Mouse (Mus musculus): ENCODE data around the gene Map9. TPM values are rescaled to one million over a fixed set of nuclear protein-coding genes. Genes with fewer than 3 reads are reported as not detected.

The Map9 gene
- polyA plus RNA-seq, 1 experiment from 2014 or later = 8.0 TPM

DNA sequence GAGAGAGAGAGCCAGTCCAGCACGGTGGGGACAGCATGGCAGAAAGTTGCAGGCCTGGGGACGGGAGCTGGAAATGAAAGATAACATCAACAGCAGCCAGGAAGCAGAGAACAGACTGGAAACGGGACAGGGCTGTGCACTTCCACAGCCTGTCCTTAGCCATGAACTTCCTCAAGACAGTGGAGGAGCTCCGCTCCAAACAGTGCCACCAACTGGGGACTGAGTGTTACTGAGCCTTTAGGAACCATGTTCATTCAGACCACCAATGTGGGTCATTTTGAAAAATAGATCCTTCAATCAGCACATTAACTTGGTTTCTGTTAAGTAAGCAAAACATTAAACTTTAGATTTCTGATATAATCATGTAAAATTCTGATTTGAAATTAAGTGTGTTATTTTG lies 4.6 kb downstream of the Map9 start:
- ATAC-seq (ENCODE audit: insufficient number of reproducible peaks, low FRiP score, low TSS enrichment, low read depth) = no peak
- Histone ChIP-seq H3K27me3 (no peaks in the 10 kb centered on the region), H3K27ac (no peak overlapping the region), H3K4me1 (0 out of 2 replicates have a peak, but pooled peaks cover 4% of the 10 kb centered on the region), H3K4me2 (no peak overlapping the region), H3K36me3 (0 out of 2 replicates have a peak, but pooled peaks cover 5% of the 10 kb centered on the region), H3K9ac (no peak overlapping the region), H3K9me3 (no peaks in the 10 kb centered on the region), H3K4me3 (no peak overlapping the region)
- WGBS = 40% methylated on average over 4 of the region's 4 CpGs

DNA sequence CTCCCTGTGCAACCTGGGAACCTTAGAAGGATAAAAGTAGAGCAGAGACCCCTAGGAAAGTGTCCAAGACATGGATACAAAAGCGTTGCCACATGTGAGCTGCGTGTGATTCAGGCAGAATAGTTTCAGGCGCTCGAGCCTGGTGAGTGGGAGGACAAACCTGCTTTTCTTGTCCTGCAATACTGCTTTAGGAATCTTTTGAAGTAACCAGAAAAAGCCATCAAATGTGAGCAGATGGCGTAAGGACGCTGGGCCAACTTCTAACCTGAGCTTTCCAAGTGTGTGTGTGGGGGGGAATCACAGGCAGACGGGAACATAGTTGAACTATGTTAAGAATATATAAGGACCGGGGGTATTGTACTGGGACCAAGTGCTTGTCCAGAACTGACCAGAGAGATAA lies 6.7 kb downstream of the Map9 start:
- WGBS = 67% methylated on average over 8 of the region's 8 CpGs
- 0 out of 2 replicates have a peak, but pooled peaks cover 5% of the 10 kb centered on the region for H3K36me3 ChIP-seq
- no peaks in the 10 kb centered on the region for H3K27me3 ChIP-seq
- H3K4me2 ChIP-seq = no peak overlapping the region
- peak overlapping the region; percentile 39; the same call in 1 of the 2 replicates for H3K27ac ChIP-seq
- no peaks in the 10 kb centered on the region for H3K9me3 ChIP-seq
- H3K4me3 ChIP-seq = no peak overlapping the region
- peaks cover 5% of the 10 kb centered on the region; the same call in 1 of the 2 replicates for H3K4me1 ChIP-seq
- H3K9ac ChIP-seq = no peak overlapping the region
- no peak for ATAC-seq (ENCODE audit: insufficient number of reproducible peaks, low FRiP score, low TSS enrichment, low read depth)

DNA sequence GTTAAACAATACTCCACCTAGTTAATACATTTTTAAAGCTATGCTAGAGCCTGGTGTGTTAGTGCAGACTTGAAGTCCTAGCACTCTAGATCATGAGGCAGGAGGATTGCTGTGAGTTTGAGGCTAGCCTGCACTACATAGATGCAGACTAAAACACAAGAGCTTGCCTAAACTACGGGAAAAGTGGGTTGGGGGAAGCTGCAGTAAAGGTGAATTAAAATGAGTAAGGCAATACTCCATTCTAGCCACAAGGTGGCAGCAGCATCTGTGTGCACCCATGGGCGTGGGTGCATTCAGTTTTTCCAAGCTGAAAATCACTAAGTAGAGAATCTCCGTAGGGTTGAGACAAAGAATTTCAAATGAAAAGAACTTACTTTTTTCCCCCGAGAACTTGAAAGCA lies 7.1 kb downstream of the Map9 start:
- Histone ChIP-seq H3K27me3 (no peaks in the 10 kb centered on the region), H3K4me2 (no peak overlapping the region), H3K9ac (no peak overlapping the region), H3K36me3 (0 out of 2 replicates have a peak, but pooled peaks cover 5% of the 10 kb centered on the region), H3K9me3 (no peaks in the 10 kb centered on the region), H3K27ac (no peak overlapping the region), H3K4me1 (peaks cover 5% of the 10 kb centered on the region; the same call in 1 of the 2 replicates), H3K4me3 (no peak overlapping the region)
- WGBS = 23% methylated on average over 4 of the region's 4 CpGs
- ATAC-seq (ENCODE audit: insufficient number of reproducible peaks, low FRiP score, low TSS enrichment, low read depth) = no peak

DNA sequence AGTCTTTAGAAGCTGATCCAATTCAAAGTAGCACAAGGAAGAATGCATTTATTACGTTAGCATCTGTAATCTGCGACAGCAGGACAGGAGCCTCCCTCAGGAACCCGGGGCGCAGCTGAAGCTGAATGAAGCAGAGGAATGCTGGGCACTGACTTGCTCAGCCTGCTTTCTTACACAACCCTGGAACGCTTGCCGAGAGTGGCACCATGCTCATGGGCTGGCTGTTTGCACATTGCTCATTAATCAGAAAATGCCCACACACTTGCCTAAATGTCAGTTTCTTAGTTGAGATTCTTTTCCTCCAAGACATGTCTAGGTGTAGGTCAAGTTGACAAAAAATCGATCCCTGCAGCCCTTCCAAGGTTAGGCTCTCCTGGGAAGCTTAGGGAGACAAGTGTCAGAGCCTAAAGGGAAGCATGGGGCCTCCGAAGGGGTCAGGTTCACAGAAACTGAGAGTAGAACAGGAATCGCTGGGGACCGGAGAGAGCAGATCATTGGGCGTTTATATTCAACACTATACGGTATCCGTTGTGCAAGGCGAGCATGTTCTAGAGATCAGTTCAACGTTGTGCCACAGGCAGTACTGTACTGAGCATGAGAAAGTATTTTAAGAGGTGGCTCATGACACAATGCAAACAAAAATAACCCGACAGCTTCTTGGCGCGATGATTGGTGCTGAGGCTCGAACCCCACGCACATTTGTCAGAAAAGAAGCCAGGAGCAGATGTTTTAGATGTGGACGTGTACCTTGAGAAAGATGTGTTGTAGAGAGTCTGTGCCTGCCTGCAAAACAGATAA lies 11.4 kb downstream of the Map9 start:
- WGBS = 68% methylated on average over 21 of the region's 21 CpGs
- H3K36me3 ChIP-seq = 0 out of 2 replicates have a peak, but pooled peaks cover 3% of the 10 kb centered on the region
- no peak for ATAC-seq (ENCODE audit: insufficient number of reproducible peaks, low FRiP score, low TSS enrichment, low read depth)
- no peak overlapping the region for H3K4me2 ChIP-seq
- H3K4me1 ChIP-seq = peaks cover 5% of the 10 kb centered on the region; the same call in 1 of the 2 replicates
- H3K27me3 ChIP-seq = no peaks in the 10 kb centered on the region
- peak overlapping the region; percentile 63; the same call in 1 of the 2 replicates for H3K27ac ChIP-seq
- H3K9ac ChIP-seq = no peak overlapping the region
- no peak overlapping the region for H3K4me3 ChIP-seq
- no peaks in the 10 kb centered on the region for H3K9me3 ChIP-seq

DNA sequence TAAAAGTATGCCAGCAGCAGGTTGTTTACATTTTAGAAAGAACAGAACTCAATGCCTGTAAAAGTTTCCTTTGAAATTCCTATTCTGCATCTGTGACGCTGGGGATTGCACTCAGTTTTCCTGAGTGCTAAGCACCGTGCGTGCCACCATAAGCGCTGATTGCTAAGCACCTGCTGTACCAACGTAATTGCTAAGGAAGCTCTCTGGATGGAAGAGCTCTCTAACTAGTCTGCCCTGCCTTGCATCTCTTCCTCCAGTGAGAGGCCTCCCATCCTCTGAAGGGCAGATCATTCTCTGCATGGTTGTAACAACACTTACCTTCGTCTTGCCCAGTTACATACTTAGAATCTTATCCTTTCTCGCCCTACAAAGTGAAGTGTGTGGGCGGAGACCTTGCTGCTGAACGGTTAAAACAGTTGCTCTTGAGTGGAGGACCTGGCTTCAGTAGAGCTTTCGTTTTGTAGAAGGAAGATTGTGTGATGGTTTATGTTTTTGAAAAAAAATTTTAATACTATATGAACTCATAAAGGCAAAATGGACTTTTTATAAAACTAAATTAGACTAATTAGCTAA lies 12.7 kb downstream of the Map9 start:
- Histone ChIP-seq H3K36me3 (peaks cover 3% of the 10 kb centered on the region; the same call in 1 of the 2 replicates), H3K9me3 (no peaks in the 10 kb centered on the region), H3K9ac (no peak overlapping the region), H3K4me3 (no peak overlapping the region), H3K4me2 (no peak overlapping the region), H3K27ac (no peak overlapping the region), H3K27me3 (no peaks in the 10 kb centered on the region), H3K4me1 (peaks cover 5% of the 10 kb centered on the region; the same call in 1 of the 2 replicates)
- WGBS = 76% methylated on average over 10 of the region's 10 CpGs
- ATAC-seq (ENCODE audit: insufficient number of reproducible peaks, low FRiP score, low TSS enrichment, low read depth) = no peak

DNA sequence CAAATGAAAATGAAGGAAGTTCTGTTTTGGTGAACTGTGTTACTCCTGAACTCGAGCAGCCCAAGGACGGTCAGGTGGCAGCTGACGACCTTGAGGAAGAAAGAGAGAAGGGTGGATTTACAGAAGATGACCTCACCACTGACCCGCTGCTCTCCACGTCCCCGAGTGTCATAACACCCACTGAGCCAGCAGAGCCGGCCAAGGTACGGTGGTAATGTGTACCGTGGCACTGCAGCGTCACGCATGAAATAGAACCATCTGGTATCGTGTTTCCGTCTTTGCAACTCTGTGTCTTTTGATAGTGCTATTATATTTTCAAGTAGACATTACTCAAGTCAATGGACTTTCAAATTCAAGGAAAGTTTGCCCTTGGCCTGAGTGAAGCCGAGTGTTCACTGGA lies 19.1 kb downstream of the Map9 start:
- no peaks in the 10 kb centered on the region for H3K4me1 ChIP-seq

DNA sequence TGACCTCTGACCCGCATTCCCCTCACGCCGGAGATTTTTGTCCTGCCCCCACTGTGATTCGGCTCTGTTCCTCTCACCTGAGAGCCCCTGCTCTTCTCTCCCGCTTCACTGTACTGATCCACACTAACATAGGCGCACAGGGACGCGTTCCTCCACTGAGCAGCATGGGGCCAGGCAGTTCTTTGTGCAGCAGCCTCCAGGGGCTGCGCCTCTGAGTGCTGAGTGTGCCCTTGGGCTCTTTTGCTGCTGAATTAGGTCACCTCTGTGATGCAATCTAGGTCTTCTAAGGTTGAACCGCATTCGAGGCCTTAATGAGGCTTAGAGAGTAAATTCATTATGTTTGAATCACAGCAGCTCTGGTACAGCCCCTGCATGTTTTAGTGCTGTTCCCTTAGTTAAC lies 24.5 kb downstream of the Map9 start:
- H3K4me1 ChIP-seq = no peaks in the 10 kb centered on the region
- ATAC-seq (ENCODE audit: insufficient number of reproducible peaks, low FRiP score, low TSS enrichment, low read depth) = no peak
- no peak overlapping the region for H3K9ac ChIP-seq
- H3K9me3 ChIP-seq = no peaks in the 10 kb centered on the region
- no peak overlapping the region for H3K4me2 ChIP-seq
- H3K27ac ChIP-seq = no peak overlapping the region
- H3K4me3 ChIP-seq = no peak overlapping the region
- peaks cover 18% of the 10 kb centered on the region for H3K36me3 ChIP-seq
- H3K27me3 ChIP-seq = no peaks in the 10 kb centered on the region
- 58% methylated on average over 11 of the region's 11 CpGs for WGBS

More for the DNA sequence above, 19.1 kb downstream of the Map9 start:
- ATAC-seq (ENCODE audit: insufficient number of reproducible peaks, low FRiP score, low TSS enrichment, low read depth) = no peak
- 78% methylated on average over 14 of the region's 14 CpGs for WGBS
- Histone ChIP-seq H3K9me3 (no peaks in the 10 kb centered on the region), H3K4me3 (no peak overlapping the region), H3K36me3 (peaks cover 27% of the 10 kb centered on the region), H3K27ac (no peak overlapping the region), H3K27me3 (no peaks in the 10 kb centered on the region), H3K9ac (no peak overlapping the region), H3K4me2 (no peak overlapping the region)

DNA sequence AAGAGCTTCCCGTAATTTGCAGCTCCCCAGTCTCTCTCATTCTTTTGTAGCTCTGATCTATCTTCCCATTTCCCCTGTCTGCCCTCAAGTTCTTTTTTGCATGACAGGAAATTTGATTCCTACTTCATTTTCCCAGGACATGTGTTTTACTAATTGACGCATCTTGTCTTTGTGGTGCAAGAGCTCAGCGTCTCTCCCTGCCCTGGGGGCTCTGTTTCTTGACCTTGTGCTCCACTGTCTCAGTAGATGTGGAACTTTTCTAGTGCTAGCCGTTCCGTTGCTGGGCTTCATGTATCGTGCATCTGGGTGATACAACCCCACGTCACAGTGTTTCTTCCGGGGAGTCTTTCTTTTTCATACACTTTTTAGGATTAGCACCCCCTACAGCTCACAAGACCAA lies 27.2 kb downstream of the Map9 start:
- no peak overlapping the region for H3K4me3 ChIP-seq
- H3K9ac ChIP-seq = no peak overlapping the region
- H3K27ac ChIP-seq = no peak overlapping the region
- 76% methylated on average over 8 of the region's 8 CpGs for WGBS
- H3K4me2 ChIP-seq = no peak overlapping the region
- no peaks in the 10 kb centered on the region for H3K4me1 ChIP-seq
- peaks cover 3% of the 10 kb centered on the region; the same call in 1 of the 2 replicates for H3K36me3 ChIP-seq
- ATAC-seq (ENCODE audit: insufficient number of reproducible peaks, low FRiP score, low TSS enrichment, low read depth) = no peak
- no peaks in the 10 kb centered on the region for H3K9me3 ChIP-seq
- H3K27me3 ChIP-seq = no peaks in the 10 kb centered on the region

DNA sequence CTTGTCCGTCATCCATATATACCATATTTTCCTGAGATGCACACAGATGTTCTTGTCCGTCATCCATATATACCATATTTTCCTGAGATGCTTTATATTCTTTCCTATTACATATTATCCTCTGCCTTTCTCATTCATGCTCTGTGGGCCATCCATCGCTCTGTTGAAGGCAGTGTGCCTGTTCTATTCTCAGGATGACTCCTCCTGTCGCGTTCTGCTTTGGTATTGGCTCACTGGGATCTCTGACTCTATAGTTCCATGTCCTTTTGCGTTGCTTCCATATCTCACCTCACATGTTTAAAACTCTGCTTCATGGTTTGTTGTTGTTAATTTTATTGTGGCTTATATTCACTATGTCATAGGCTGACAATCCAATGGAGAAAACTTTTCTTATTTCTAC lies 48.0 kb downstream of the Map9 start:
- ATAC-seq (ENCODE audit: insufficient number of reproducible peaks, low FRiP score, low TSS enrichment, low read depth) = no peak
- 84% methylated on average over 6 of the region's 6 CpGs for WGBS
- Histone ChIP-seq H3K9ac (no peak overlapping the region), H3K27ac (no peak overlapping the region), H3K36me3 (no peaks in the 10 kb centered on the region), H3K9me3 (no peaks in the 10 kb centered on the region), H3K4me1 (no peaks in the 10 kb centered on the region), H3K27me3 (no peaks in the 10 kb centered on the region), H3K4me3 (no peak overlapping the region), H3K4me2 (no peak overlapping the region)

DNA sequence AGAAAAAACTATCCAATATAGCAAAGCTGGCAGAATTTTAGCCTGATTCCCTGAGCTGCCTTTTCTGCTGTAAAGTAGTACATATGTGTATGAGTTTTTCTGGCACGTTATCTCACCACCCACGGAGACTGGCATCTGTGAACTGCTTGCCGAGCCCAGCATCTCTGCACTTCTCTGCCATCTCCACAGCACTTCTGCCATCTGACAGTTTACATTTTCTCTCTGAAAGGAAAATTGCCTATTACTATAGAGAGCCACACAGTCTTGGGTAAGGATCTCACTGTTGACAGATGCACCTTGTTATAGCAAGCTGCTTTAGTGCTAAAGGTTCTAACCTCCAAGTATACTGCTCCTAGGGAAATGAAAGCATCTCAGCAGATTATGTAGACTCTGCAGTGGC lies 48.5 kb downstream of the Map9 start:
- WGBS = 65% methylated on average over 3 of the region's 3 CpGs
- no peaks in the 10 kb centered on the region for H3K27me3 ChIP-seq
- H3K4me1 ChIP-seq = no peaks in the 10 kb centered on the region
- no peak overlapping the region for H3K27ac ChIP-seq
- no peaks in the 10 kb centered on the region for H3K36me3 ChIP-seq
- no peak for ATAC-seq (ENCODE audit: insufficient number of reproducible peaks, low FRiP score, low TSS enrichment, low read depth)
- no peaks in the 10 kb centered on the region for H3K9me3 ChIP-seq
- no peak overlapping the region for H3K4me2 ChIP-seq
- H3K9ac ChIP-seq = no peak overlapping the region
- H3K4me3 ChIP-seq = no peak overlapping the region

DNA sequence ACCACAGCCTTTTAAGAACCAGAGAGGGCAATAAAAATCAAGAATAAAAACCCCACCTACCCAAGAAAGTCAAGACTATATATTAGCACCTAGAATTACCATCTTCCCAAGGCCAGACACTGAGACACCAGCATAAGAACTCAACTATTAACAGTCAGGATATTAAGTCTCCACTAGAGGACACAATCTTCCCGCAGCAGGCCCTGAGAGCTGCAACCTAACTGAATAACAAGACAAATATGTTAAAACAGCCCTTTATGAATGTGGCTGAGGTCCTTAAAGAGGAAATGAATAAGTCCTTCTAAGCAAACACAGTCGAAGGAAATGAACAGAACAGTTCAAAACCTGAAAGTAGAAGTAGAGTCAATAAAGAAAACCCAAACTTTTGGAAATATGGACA lies 49.6 kb downstream of the Map9 start:
- H3K9me3 ChIP-seq = no peaks in the 10 kb centered on the region
- H3K4me3 ChIP-seq = no peak overlapping the region
- H3K4me1 ChIP-seq = no peaks in the 10 kb centered on the region
- H3K27me3 ChIP-seq = no peaks in the 10 kb centered on the region
- H3K27ac ChIP-seq = no peak overlapping the region
- ATAC-seq (ENCODE audit: insufficient number of reproducible peaks, low FRiP score, low TSS enrichment, low read depth) = no peak
- 51% methylated on average over 2 of the region's 2 CpGs for WGBS
- no peaks in the 10 kb centered on the region for H3K36me3 ChIP-seq
- no peak overlapping the region for H3K9ac ChIP-seq
- no peak overlapping the region for H3K4me2 ChIP-seq

DNA sequence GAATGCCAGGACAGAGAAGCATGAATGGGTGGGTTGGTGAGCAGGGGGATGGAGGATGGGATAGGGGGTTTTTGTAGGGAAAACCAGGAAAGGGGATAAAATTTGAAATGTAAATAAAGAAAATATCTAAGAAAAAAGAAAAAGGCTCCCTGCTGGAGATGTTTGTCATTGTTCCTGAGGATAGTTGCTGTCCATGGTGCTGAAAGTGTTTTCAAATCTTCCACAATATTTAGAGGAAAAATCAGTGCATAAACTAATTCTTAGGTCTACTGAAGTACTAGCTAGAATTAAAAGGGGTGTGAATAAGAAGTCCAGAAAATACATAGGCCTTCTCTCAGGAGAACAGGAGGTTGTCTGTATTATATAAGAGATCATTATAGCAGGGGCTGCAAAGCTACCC lies 54.6 kb downstream of the Map9 start:
- no peaks in the 10 kb centered on the region for H3K36me3 ChIP-seq
- H3K9ac ChIP-seq = no peak overlapping the region
- H3K4me3 ChIP-seq = no peak overlapping the region
- H3K9me3 ChIP-seq = no peaks in the 10 kb centered on the region
- no peak overlapping the region for H3K4me2 ChIP-seq
- ATAC-seq (ENCODE audit: insufficient number of reproducible peaks, low FRiP score, low TSS enrichment, low read depth) = no peak
- no peak overlapping the region for H3K27ac ChIP-seq
- no peaks in the 10 kb centered on the region for H3K27me3 ChIP-seq
- H3K4me1 ChIP-seq = no peaks in the 10 kb centered on the region

All from limb, embryonic 15.5 days (tissue).